Mouse (Mus musculus): ENCODE measurements at regions not wholly inside any gene's neighbourhood (a gene's known extent, or its start where the extent isn't known, plus 50 kb on each side); places are given as distances from the start of the nearest gene placed in this dataset.

GRCm38 (mm10) chr11:93808431-93808830 is 77.1 kb downstream of the Utp18 start:
- ATAC-seq (ENCODE audit: insufficient number of reproducible peaks, low FRiP score, low TSS enrichment): no peak

GRCm38 (mm10) chr11:93807205-93807604 is 78.4 kb downstream of the Utp18 start:
- no peak for ATAC-seq (ENCODE audit: insufficient number of reproducible peaks, low FRiP score, low TSS enrichment)

- ATAC-seq (ENCODE audit: insufficient number of reproducible peaks, low FRiP score, low TSS enrichment): no peak
These were observed 114.2 kb downstream of the Utp18 start for GRCm38 (mm10) chr11:93771143-93771940.

- ATAC-seq (ENCODE audit: insufficient number of reproducible peaks, low FRiP score, low TSS enrichment): no peak
These were observed 119.6 kb downstream of the Utp18 start for GRCm38 (mm10) chr11:93765961-93766360.

GRCm38 (mm10) chr11:93762832-93763530 is 122.6 kb downstream of the Utp18 start:
- ATAC-seq (ENCODE audit: insufficient number of reproducible peaks, low FRiP score, low TSS enrichment): peak; percentile 64

GRCm38 (mm10) chr11:93757825-93758224 is 127.7 kb downstream of the Utp18 start:
- ATAC-seq (ENCODE audit: insufficient number of reproducible peaks, low FRiP score, low TSS enrichment): no peak

GRCm38 (mm10) chr11:93736618-93737017 is 148.9 kb downstream of the Utp18 start:
- ATAC-seq (ENCODE audit: insufficient number of reproducible peaks, low FRiP score, low TSS enrichment): no peak

GRCm38 (mm10) chr11:93733568-93734185 is 151.9 kb downstream of the Utp18 start:
- no peak for ATAC-seq (ENCODE audit: insufficient number of reproducible peaks, low FRiP score, low TSS enrichment)

- ATAC-seq (ENCODE audit: insufficient number of reproducible peaks, low FRiP score, low TSS enrichment): no peak
These were observed 156.4 kb downstream of the Utp18 start for GRCm38 (mm10) chr11:93729119-93729518.

GRCm38 (mm10) chr11:93725242-93725641 is 160.3 kb downstream of the Utp18 start:
- no peak for ATAC-seq (ENCODE audit: insufficient number of reproducible peaks, low FRiP score, low TSS enrichment)

GRCm38 (mm10) chr11:93719141-93719540 is 166.4 kb downstream of the Utp18 start:
- ATAC-seq (ENCODE audit: insufficient number of reproducible peaks, low FRiP score, low TSS enrichment): no peak

GRCm38 (mm10) chr11:93709686-93710085 is 175.9 kb downstream of the Utp18 start:
- no peak for ATAC-seq (ENCODE audit: insufficient number of reproducible peaks, low FRiP score, low TSS enrichment)

- ATAC-seq (ENCODE audit: insufficient number of reproducible peaks, low FRiP score, low TSS enrichment): no peak
These were observed 188.5 kb downstream of the Utp18 start for GRCm38 (mm10) chr11:93696982-93697541.

GRCm38 (mm10) chr11:93696096-93696890 is 189.3 kb downstream of the Utp18 start:
- peak; percentile 95 for ATAC-seq (ENCODE audit: insufficient number of reproducible peaks, low FRiP score, low TSS enrichment)

GRCm38 (mm10) chr11:93683691-93684090 is 201.9 kb downstream of the Utp18 start:
- ATAC-seq (ENCODE audit: insufficient number of reproducible peaks, low FRiP score, low TSS enrichment): no peak

GRCm38 (mm10) chr11:93676299-93676698 is 209.3 kb downstream of the Utp18 start:
- ATAC-seq (ENCODE audit: insufficient number of reproducible peaks, low FRiP score, low TSS enrichment): no peak

GRCm38 (mm10) chr11:93672025-93672424 is 213.5 kb downstream of the Utp18 start:
- no peak for ATAC-seq (ENCODE audit: insufficient number of reproducible peaks, low FRiP score, low TSS enrichment)

GRCm38 (mm10) chr11:93661657-93662056 is 223.9 kb downstream of the Utp18 start:
- ATAC-seq (ENCODE audit: insufficient number of reproducible peaks, low FRiP score, low TSS enrichment): no peak

- ATAC-seq (ENCODE audit: insufficient number of reproducible peaks, low FRiP score, low TSS enrichment): no peak
These were observed 225.2 kb downstream of the Utp18 start for GRCm38 (mm10) chr11:93660379-93660778.

GRCm38 (mm10) chr11:93658719-93659118 is 226.8 kb downstream of the Utp18 start:
- ATAC-seq (ENCODE audit: insufficient number of reproducible peaks, low FRiP score, low TSS enrichment): no peak

Measured in cerebellum, adult (tissue).